Mouse (Mus musculus): ENCODE results near the gene Strip1. TPM values are rescaled to one million over a fixed set of nuclear protein-coding genes. Genes with fewer than 3 reads are reported as not detected.
A peak's percentile ranks its signal among the peaks of the same experiment; 100 is the strongest.

The Strip1 gene
- total RNA-seq, 1 experiment from 2014 or later: 33.5 TPM

DNA sequence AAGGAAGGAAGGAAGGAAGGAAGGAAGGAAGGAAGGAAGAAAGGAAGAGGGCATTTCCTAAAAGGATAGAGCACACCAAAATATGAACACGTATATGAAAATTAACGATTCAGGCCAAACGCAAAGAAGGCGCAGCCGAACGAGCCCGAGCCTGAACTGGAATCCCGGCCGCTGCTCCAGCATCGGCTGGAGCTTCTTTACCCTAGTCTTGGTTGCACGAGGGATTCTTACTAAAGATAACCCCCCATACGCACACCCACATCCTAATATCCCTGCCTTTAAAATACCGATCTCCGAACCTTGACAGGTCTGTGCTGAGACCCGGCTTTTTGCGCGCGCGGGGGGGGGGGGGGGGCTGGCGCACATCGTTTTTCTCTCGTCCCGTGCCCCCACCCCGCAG is 34.4 kb downstream of the Strip1 start:
- no peak for ATAC-seq (ENCODE audit: extremely low read depth, insufficient number of reproducible peaks, low FRiP score, poor library complexity, severe bottlenecking)

DNA sequence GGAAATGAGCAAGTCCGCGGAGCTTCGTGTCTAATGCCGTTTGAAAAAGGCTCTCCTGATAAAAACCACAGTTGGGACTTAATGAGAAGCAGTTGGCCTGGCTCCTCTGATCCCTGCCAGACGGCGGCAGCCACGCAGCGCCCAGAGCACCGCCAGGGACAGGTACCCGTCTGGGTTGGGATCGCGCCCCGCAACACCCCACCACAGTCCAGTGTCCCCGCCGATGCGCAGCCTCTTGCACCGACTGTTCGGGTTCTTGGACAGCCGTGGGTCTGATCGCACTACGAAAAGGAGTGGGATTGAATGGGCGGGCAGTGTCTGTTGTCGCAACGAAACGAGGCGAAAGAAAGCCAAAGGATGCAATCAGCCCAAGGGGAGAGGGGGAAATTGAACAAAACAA is 34.9 kb downstream of the Strip1 start:
- no peak for ATAC-seq (ENCODE audit: extremely low read depth, insufficient number of reproducible peaks, low FRiP score, poor library complexity, severe bottlenecking)

DNA sequence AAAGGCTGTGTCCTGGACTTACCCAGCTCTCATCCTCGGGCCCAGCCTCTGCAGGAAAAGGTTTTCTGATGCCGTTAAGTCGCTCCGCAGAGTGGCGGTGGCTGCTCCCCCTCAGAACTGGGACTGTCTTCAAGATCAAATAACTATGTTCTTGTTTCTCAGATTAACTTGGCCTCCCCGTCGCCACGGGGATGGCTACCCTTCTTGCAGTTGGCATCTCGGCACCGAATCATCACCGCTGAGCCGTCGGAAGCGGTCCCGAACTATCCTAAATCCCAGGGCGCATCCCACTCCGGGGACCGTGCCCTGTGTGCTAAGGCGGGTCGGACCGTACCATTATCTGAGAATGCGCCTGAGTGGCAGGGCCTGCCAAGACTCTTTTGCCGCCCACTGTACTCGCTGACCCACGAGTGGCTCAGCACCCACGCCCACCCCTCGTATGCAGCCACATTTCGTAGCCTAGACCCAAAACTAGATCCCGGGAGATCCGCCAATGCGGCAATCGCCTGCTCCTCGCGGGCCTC is 35.5 kb downstream of the Strip1 start:
- no peak for ATAC-seq (ENCODE audit: extremely low read depth, insufficient number of reproducible peaks, low FRiP score, poor library complexity, severe bottlenecking)

DNA sequence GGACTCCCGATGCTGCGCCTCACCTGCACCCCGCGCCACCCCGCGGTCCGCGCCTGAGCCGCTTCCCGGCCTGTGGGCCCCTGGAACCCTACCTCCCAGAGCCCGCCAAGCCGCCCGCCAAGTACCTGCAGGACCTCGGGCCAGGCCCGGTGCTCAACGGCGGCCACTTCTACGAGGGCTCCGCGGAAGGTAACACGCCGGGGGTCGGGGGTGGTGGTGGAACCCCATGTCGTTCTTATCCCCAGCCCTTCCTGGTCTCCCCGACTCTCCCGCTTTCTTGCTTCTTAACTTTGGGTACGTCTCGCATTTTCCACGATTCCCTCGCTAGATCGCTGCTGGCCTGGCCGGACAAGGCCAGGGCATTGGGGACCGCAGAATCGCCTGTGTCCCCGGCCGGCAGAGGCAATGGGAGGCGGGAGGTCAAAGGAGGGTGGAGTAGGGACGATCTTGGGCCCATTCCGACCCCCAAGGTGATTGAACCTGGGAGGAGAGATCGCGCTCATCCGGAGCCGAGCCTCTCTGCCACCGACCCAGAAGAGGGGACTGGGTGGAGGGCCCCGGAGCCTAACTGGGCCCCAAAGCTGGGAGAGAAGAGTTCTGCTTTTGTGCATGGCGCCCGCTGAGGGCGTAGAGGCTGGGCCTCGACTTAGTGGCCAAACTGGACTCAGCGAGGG is 36.1 kb downstream of the Strip1 start:
- ATAC-seq (ENCODE audit: extremely low read depth, insufficient number of reproducible peaks, low FRiP score, poor library complexity, severe bottlenecking): no peak

DNA sequence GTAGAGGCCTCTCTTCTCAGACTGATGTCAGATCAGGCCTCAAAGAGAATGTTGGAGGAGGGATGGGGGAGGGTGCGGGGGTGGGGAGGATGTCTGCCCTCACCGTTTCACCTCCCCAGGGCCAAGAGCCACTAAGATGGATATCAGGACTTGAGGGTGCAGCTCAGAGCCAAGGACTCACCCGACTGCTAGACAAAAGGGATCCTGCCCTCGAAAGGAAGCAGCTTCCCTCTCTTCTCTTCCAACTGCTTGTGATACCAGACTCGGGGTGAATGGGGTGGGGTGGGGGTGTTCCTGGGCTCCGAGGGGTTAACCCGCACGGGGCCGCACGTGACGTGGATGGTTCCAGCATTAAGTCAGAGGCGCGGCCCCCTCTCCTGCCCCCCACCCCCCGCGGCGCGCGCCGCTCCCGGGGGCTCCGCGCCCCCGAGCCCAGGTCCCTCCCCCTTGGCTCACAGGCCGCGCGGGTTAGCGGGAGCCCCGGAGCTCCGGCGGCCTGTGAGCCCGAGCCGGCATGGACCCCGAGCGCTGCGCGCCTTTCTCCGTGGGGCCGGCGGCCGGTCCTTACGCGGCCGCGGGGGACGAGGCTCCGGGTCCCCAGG is 36.7 kb downstream of the Strip1 start, which contains the start of gene Alx3:
Gene Alx3 (plus strand): TSS at position 370 of the 602 bp plus-strand sequence.
- no peak for ATAC-seq (ENCODE audit: extremely low read depth, insufficient number of reproducible peaks, low FRiP score, poor library complexity, severe bottlenecking)

DNA sequence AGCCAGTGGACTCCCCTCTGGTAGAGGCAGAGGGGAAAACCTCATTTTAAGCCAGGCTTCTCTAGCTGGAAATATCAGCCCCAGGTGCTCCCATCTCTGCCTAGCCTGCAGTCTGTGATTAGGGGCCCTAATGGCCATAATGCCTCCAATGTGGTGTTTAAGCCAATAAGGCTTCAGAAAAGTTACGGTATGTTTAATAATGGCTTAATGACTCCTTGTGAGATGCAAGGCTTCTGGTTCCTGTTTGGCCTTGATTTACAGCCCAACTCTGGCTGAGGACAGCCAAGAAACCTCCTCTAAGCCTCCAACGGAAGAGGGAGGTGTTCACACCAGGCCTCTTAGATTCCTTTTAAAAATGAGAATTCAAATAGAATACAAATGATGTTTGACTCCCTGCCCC is 37.9 kb downstream of the Strip1 start:
- no peak for ATAC-seq (ENCODE audit: extremely low read depth, insufficient number of reproducible peaks, low FRiP score, poor library complexity, severe bottlenecking)

DNA sequence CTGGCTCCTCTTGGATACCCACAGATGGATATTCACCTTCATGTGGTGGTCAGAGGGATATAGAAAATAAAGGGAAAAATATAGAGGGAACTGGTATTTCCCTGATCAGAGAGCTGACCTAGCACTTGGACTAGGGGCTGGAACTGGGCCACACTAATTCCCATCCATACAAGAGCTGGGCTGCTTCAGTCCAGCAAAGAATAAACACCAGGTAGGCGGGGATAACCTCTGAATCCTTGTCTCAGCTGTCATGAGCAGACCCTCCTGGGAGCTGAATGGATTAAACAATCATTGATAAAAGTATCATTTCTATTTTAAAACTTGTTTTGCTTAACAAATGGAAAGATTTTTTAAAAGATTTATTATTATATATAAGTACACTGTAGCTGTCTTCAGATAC is 39.9 kb downstream of the Strip1 start:
- ATAC-seq (ENCODE audit: extremely low read depth, insufficient number of reproducible peaks, low FRiP score, poor library complexity, severe bottlenecking): no peak

DNA sequence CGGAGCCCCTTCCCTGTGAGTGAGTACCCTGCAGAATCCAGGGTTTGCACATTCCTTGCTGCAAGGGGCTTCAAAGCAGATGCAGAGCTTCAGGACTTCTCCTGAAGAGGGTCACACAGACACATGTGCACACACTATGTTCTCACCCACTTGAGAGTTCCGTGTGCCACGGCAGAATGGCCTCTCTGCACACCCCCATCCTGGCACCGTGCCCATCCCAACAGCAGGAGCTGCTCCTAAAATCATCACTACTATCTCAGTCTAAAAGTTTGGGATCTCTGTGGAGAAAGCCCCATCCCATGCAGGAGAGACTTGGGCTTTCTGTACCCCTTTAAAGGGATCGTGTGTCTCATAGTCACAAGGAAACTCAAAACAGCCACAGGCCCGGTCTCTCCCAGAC is 45.0 kb downstream of the Strip1 start:
- ATAC-seq (ENCODE audit: extremely low read depth, insufficient number of reproducible peaks, low FRiP score, poor library complexity, severe bottlenecking): no peak

DNA sequence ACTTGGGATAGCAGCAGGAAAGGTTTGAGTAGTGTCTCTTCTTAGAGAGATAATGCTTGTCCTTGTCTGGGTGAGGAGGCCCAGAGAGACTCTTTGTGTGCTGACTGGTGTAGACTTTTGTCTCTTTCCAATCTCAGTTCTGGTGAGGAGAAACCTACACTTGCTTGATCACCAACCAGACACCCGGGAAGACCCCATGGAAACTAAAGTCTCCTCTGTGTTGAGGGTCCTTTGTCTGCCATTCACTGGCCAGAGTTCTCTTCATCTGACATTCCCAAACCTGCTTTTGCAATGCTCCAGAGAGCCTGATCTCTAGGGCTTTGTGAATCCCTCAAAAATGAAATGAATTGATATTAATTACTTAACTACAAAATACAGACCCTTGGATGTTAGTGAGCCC is 47.6 kb downstream of the Strip1 start:
- no peak for ATAC-seq (ENCODE audit: extremely low read depth, insufficient number of reproducible peaks, low FRiP score, poor library complexity, severe bottlenecking)

DNA sequence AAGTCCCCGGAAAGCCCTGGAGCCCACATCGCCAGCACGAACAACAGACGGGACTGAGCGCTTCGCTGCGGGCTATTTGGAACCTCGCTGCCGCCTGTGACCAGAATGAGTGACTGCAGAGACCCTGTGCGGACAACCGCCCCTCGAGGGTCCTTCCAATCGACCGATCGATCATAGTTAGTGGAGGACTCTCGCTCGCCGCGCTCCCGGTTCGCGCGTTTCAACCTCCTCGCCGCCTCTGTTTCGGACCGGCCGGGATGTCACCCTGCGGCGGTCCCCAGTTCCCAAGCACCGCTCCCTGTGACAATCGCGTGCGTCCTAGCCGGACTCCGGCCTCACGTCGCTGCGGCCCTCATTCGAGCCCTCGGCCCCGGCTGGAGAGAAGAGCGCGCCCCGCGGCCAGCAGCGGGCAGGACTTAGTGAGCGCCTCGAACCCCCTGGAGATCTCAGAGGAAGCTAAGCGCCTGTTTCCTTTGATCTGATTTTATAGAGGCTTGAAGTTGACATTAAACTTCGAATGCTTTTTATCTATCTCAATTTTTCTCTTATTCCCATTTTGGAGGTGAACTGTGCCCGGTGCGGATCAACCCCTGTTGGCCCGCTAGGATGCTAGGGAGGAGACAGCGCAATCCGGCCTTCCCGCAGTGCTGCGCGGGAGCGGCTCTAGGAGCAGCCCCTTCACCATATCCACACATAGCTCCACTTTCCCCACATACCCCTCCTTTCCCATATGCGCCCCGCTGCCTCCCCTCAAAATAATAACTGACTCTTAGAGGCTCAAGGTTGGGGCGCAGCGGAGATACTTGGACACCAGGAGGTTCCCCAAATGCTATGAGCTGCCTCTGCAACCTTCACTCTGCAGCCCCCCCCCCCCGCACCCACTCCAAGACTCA is 48.4 kb downstream of the Strip1 start:
- no peak for ATAC-seq (ENCODE audit: extremely low read depth, insufficient number of reproducible peaks, low FRiP score, poor library complexity, severe bottlenecking)

DNA sequence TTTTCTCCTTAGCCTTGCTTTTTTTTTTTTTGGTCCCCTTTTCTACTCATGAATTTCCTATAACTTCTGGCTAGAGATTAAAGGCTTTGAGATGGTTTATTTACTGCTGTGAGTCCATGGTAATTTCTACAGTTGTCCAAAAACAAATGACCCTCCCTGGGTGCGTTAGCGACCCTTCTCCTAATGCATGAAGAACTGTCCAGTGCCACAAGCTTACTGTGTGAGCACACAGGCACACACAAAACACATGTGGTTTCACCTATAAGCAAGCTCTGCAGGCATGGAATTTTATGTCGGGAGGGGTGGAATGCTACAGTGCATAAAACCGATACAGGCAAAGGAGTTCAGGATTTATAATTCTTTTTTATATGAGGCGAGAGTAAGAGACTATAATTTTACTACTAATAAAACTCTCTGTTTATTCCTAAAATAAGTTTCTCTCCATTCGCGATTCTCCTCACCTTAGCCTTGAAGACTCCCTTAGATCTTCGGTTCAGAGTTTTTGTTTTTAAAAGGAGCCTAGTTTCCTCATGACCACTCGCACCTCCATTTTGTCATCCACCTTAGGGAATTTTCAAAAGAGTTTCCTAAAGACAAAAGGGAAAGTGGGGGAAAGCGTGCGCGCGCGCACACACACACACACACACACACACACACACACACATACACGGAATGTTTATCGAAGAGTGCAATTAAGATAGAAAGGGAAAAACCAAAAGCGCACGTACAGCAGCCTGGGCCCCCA is 49.2 kb downstream of the Strip1 start:
- ATAC-seq (ENCODE audit: extremely low read depth, insufficient number of reproducible peaks, low FRiP score, poor library complexity, severe bottlenecking): no peak

DNA sequence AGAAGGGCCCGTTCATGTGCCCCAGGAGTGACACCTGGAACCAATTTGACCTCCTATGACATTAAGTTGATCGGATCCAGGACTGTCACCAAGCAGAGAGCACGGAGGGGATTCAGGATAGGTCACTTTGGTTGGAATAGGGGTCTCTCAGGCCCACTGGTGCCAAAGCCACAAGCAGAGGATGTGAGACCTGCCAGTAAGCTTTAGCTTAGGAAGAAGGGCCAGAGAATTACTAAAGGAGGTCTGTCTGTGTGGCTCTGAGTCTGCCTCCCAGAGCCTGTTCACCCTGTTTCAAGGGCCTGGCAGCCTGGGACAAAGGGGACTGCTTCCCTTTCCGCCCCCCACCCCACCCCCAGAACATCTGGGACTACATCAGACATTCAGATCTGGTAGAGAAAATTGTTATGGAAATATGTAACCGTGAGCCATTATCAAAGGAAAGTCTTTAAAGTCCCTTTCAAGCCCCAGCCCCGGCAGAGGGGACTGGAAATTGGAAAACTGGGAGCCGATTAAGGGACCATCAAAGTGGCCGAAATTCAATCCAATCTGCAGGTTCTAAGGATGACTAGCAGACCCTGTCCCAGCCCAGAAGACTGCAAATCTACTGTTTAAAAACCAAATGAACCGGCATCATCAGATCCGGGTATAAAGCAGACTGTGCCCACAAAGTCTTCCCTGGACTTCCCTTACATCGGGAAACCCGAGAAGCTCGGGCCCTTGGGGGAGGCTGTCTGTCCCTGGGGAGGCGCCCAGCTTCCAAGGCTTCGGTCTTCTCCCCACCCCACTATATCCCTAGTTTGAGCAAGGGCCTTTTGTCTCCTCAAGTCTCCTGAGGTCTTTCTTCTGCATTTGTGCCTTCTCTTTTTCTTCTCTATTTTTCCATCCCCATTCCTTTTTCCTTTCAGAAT is 50.1 kb downstream of the Strip1 start:
- ATAC-seq (ENCODE audit: extremely low read depth, insufficient number of reproducible peaks, low FRiP score, poor library complexity, severe bottlenecking): no peak

DNA sequence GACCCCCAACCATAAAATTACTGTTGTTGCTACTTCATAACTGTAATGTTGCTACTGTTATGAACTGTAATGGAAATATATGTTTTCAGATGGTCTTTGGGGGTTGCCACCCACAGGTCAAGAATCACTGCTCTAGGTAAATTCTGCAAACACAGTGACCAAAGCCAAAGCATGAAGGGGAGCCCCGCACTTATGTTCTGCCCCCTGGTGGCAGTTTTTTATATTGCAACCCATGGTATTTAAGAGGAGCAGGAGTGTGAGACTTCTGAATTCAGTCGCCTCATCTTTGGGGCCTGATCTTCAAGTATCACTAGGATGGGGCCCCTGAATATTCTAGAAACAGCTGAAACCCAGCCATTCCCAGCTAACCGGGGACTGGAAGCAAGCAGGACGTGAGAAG is 52.0 kb downstream of the Strip1 start:
- ATAC-seq (ENCODE audit: extremely low read depth, insufficient number of reproducible peaks, low FRiP score, poor library complexity, severe bottlenecking): no peak

DNA sequence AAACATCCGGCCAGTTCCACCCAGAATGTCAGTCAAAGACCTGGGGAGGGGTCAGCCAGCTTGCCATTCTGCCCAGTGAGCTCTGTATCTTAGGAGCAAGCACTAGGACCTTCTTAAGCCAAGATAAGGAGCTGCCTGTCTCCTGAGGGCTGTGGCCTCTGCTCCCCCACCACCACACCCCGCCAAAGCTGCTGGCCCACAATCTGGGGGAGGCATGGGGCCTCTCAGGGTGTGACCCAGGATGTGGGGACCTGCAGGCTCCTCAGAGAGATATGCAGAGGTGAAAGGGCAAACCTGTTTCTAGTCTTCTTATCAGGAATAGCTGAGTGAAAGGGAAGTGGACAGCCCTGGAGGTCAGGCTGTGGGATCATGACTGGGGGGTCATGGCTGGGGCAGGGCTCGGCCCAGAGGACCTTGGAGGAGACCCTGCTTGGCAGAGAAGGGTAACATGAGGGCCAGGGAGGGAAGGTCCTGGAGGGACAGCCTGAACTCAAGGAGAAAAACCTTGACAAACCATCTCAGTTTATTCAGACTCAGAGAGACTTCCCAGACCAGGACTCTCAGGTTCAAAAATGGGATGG is 53.6 kb downstream of the Strip1 start:
- ATAC-seq (ENCODE audit: extremely low read depth, insufficient number of reproducible peaks, low FRiP score, poor library complexity, severe bottlenecking): 0 out of 2 replicates have a peak, but pooled peaks have one; percentile 23

DNA sequence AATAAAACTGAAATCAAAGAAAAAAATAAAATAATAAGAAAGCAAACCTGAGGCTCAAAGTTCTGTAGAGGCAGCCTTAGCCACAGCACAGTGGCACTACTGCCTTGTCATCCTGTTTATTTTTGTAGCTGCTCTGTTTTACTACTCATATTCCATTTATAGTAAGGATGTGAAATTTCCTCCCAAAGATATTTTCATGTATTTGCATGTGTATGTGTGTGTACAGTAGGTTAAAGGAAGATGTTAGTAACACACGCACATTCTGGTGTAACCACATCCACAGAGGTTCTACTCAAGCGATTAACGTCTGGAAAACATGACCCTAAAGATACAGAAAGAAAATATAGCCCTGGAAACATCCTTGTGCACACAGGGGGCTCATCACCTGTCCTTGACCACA is 54.7 kb downstream of the Strip1 start:
- ATAC-seq (ENCODE audit: extremely low read depth, insufficient number of reproducible peaks, low FRiP score, poor library complexity, severe bottlenecking): no peak

DNA sequence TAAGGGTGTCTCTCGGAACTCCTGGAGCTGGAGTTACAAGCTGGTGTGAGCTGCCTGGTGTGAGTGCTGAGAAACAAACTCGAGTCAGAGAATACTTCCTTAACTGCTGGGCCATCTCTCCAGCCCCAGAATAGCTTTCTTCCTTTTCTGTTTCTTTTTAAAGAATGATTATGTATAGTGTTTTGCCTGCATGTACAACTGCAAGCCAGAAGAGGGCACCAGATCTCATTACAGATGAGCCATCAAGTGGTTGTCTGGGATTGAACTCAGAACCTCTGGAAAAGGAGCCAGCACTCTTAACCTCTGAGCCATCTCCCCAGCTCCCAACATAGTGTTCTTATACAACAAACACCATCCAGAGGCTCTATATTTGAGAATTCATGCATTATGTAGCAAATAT is 60.3 kb downstream of the Strip1 start:
- no peak for ATAC-seq (ENCODE audit: extremely low read depth, insufficient number of reproducible peaks, low FRiP score, poor library complexity, severe bottlenecking)

DNA sequence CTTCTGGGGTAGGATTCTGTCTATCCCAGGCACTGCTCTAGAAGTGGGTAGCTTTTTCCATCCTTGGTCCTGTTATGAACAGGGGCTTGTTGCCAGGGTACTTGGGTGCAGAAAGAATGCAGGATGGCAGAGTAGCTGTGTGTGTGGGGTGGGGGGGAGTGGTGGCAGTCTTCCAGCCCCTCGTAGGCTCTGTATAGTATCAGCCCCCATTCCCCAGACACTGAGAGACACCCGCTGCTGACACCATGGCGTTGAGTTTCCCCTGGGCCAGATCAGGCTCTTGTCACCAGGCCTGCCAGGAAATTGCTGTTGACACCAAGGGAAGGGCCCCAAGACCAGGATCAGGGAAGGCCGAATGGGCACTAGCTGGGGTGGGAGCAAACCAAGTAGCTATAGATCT is 62.8 kb downstream of the Strip1 start:
- no peak for ATAC-seq (ENCODE audit: extremely low read depth, insufficient number of reproducible peaks, low FRiP score, poor library complexity, severe bottlenecking)

DNA sequence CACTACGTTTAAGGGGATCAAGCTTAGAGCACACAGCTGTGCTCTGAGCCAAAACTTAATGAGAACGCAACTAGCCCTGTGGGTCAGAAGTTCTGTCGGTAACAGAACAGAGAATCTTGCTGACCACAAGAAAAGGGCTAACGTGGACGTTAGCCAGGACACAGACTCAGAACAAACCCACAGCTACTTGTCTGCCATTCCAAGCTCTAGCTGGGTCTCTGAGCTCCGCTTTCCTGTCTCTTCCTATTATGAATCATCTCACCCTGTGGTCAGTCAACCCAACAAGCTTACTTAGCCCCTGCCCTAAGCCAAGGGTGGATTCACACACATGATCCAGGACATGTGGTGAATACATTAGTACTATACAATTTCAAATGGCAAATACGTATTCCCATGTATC is 63.7 kb downstream of the Strip1 start:
- ATAC-seq (ENCODE audit: extremely low read depth, insufficient number of reproducible peaks, low FRiP score, poor library complexity, severe bottlenecking): no peak
